Mouse (Mus musculus): ENCODE measurements around the gene Ggt5. TPM values are rescaled to one million over a fixed set of nuclear protein-coding genes. Genes with fewer than 3 reads are reported as not detected.
"Not testable (repeated sequence)": the region's sequence is repeated elsewhere in the genome, so short reads cannot be mapped to it uniquely, and the experiment has no call there.

Ggt5 gene
- polyA plus RNA-seq, 1 experiment from 2014 or later: 1.2 TPM

- WGBS: 28% methylated on average over 6 of the region's 6 CpGs
- DNase-seq (ENCODE audit: low spot score) (no peak), ATAC-seq (replicated peaks; ENCODE audit: low FRiP score) (no peak)
- Histone ChIP-seq H3K9me3 (ENCODE audit: control insufficient read depth, low read length) (no peaks in the 10 kb centered on the region), H3K27me3 (replicated peaks; ENCODE audit: control insufficient read depth, insufficient read depth, low read length) (peaks cover 18% of the 10 kb centered on the region), H3K27ac (ENCODE audit: low read depth, low read length) (no peak overlapping the region), H3K4me2 (peak overlapping the region; percentile 24), H3K36me3 (ENCODE audit: control insufficient read depth, insufficient read depth, low read length) (no peaks in the 10 kb centered on the region), H3K4me1 (replicated peaks; ENCODE audit: control insufficient read depth, insufficient read depth, low read length) (peaks cover 19% of the 10 kb centered on the region), H3K4me3 (ENCODE audit: low read depth, low read length) (no peak overlapping the region), H3K9ac (ENCODE audit: low read depth, low read length) (no peak overlapping the region)
Measured at GRCm38 (mm10) chr10:75565436-75565835, 23.7 kb upstream of the Ggt5 start.

- WGBS: 50% methylated on average over 7 of the region's 7 CpGs
- Histone ChIP-seq H3K4me1 (replicated peaks; ENCODE audit: control insufficient read depth, insufficient read depth, low read length) (peaks cover 19% of the 10 kb centered on the region), H3K4me2 (peak overlapping the region; percentile 2; the same call in 1 of the 2 replicates), H3K36me3 (ENCODE audit: control insufficient read depth, insufficient read depth, low read length) (no peaks in the 10 kb centered on the region), H3K4me3 (ENCODE audit: low read depth, low read length) (no peak overlapping the region), H3K27ac (ENCODE audit: low read depth, low read length) (no peak overlapping the region; the same call in 1 of the 2 replicates), H3K9ac (ENCODE audit: low read depth, low read length) (no peak overlapping the region), H3K9me3 (ENCODE audit: control insufficient read depth, low read length) (no peaks in the 10 kb centered on the region), H3K27me3 (replicated peaks; ENCODE audit: control insufficient read depth, insufficient read depth, low read length) (peaks cover 13% of the 10 kb centered on the region)
- no peak for DNase-seq (ENCODE audit: low spot score)
- ATAC-seq (replicated peaks; ENCODE audit: low FRiP score): peak; percentile 15; the same call in 1 of the 2 replicates
Measured at GRCm38 (mm10) chr10:75565906-75566305, 23.2 kb upstream of the Ggt5 start.

GRCm38 (mm10) chr10:75566321-75566720 lies 22.8 kb upstream of the Ggt5 start:
- Histone ChIP-seq H3K36me3 (ENCODE audit: control insufficient read depth, insufficient read depth, low read length) (no peaks in the 10 kb centered on the region), H3K27ac (ENCODE audit: low read depth, low read length) (no peak overlapping the region; the same call in 1 of the 2 replicates), H3K4me2 (no peak overlapping the region), H3K4me1 (replicated peaks; ENCODE audit: control insufficient read depth, insufficient read depth, low read length) (peaks cover 19% of the 10 kb centered on the region), H3K27me3 (replicated peaks; ENCODE audit: control insufficient read depth, insufficient read depth, low read length) (peaks cover 9% of the 10 kb centered on the region), H3K9ac (ENCODE audit: low read depth, low read length) (no peak overlapping the region), H3K9me3 (ENCODE audit: control insufficient read depth, low read length) (no peaks in the 10 kb centered on the region), H3K4me3 (ENCODE audit: low read depth, low read length) (no peak overlapping the region)
- 70% methylated on average over 5 of the region's 5 CpGs for WGBS
- ATAC-seq (replicated peaks; ENCODE audit: low FRiP score) (no peak), DNase-seq (ENCODE audit: low spot score) (no peak)

GRCm38 (mm10) chr10:75566765-75567164 lies 22.4 kb upstream of the Ggt5 start:
- not testable (repeated sequence) for DNase-seq (ENCODE audit: low spot score); ATAC-seq (replicated peaks; ENCODE audit: low FRiP score); H3K9ac ChIP-seq (ENCODE audit: low read depth, low read length); H3K9me3 ChIP-seq (ENCODE audit: control insufficient read depth, low read length); H3K27ac ChIP-seq (ENCODE audit: low read depth, low read length); H3K36me3 ChIP-seq (ENCODE audit: control insufficient read depth, insufficient read depth, low read length); H3K4me2 ChIP-seq; H3K27me3 ChIP-seq (replicated peaks; ENCODE audit: control insufficient read depth, insufficient read depth, low read length); H3K4me3 ChIP-seq (ENCODE audit: low read depth, low read length)
- 73% methylated on average over 2 of the region's 2 CpGs for WGBS
- peaks cover 19% of the 10 kb centered on the region for H3K4me1 ChIP-seq (replicated peaks; ENCODE audit: control insufficient read depth, insufficient read depth, low read length)

GRCm38 (mm10) chr10:75568029-75568428 lies 21.1 kb upstream of the Ggt5 start:
- Histone ChIP-seq H3K4me3 (ENCODE audit: low read depth, low read length) (no peak overlapping the region), H3K36me3 (ENCODE audit: control insufficient read depth, insufficient read depth, low read length) (no peaks in the 10 kb centered on the region), H3K9ac (ENCODE audit: low read depth, low read length) (no peak overlapping the region; the same call in 1 of the 2 replicates), H3K4me2 (peak overlapping the region; percentile 43; the same call in 1 of the 2 replicates), H3K9me3 (ENCODE audit: control insufficient read depth, low read length) (no peaks in the 10 kb centered on the region), H3K4me1 (replicated peaks; ENCODE audit: control insufficient read depth, insufficient read depth, low read length) (peaks cover 19% of the 10 kb centered on the region), H3K27ac (ENCODE audit: low read depth, low read length) (no peak overlapping the region), H3K27me3 (replicated peaks; ENCODE audit: control insufficient read depth, insufficient read depth, low read length) (no peaks in the 10 kb centered on the region)
- no peak for ATAC-seq (replicated peaks; ENCODE audit: low FRiP score)
- no peak for DNase-seq (ENCODE audit: low spot score)
- WGBS: 18% methylated on average over 5 of the region's 5 CpGs

- H3K4me3 ChIP-seq (ENCODE audit: low read depth, low read length): peak overlapping the region; percentile 11; the same call in 1 of the 2 replicates
- no peak for ATAC-seq (replicated peaks; ENCODE audit: low FRiP score)
- WGBS: 12% methylated on average over 11 of the region's 11 CpGs
Measured at GRCm38 (mm10) chr10:75568441-75568840, 20.7 kb upstream of the Ggt5 start.

GRCm38 (mm10) chr10:75568851-75569250 lies 20.3 kb upstream of the Ggt5 start:
- ATAC-seq (replicated peaks; ENCODE audit: low FRiP score) (no peak), DNase-seq (ENCODE audit: low spot score) (no peak)
- H3K9ac ChIP-seq (ENCODE audit: low read depth, low read length): peak overlapping the region; percentile 35; the same call in 1 of the 2 replicates
- WGBS: 27% methylated on average over 4 of the region's 4 CpGs
- H3K4me3 ChIP-seq (ENCODE audit: low read depth, low read length): peak overlapping the region; percentile 11; the same call in 1 of the 2 replicates
- no peaks in the 10 kb centered on the region for H3K9me3 ChIP-seq (ENCODE audit: control insufficient read depth, low read length)
- peaks cover 17% of the 10 kb centered on the region for H3K4me1 ChIP-seq (replicated peaks; ENCODE audit: control insufficient read depth, insufficient read depth, low read length)
- H3K27ac ChIP-seq (ENCODE audit: low read depth, low read length): no peak overlapping the region
- peak overlapping the region; percentile 43 for H3K4me2 ChIP-seq
- no peaks in the 10 kb centered on the region for H3K27me3 ChIP-seq (replicated peaks; ENCODE audit: control insufficient read depth, insufficient read depth, low read length)
- no peaks in the 10 kb centered on the region for H3K36me3 ChIP-seq (ENCODE audit: control insufficient read depth, insufficient read depth, low read length)

More at GRCm38 (mm10) chr10:75568441-75568840, 20.7 kb upstream of the Ggt5 start:
- no peak for DNase-seq (ENCODE audit: low spot score)
- Histone ChIP-seq H3K4me2 (peak overlapping the region; percentile 43), H3K9ac (ENCODE audit: low read depth, low read length) (peak overlapping the region; percentile 35; the same call in 1 of the 2 replicates), H3K27me3 (replicated peaks; ENCODE audit: control insufficient read depth, insufficient read depth, low read length) (no peaks in the 10 kb centered on the region), H3K36me3 (ENCODE audit: control insufficient read depth, insufficient read depth, low read length) (no peaks in the 10 kb centered on the region), H3K27ac (ENCODE audit: low read depth, low read length) (no peak overlapping the region), H3K9me3 (ENCODE audit: control insufficient read depth, low read length) (no peaks in the 10 kb centered on the region), H3K4me1 (replicated peaks; ENCODE audit: control insufficient read depth, insufficient read depth, low read length) (peaks cover 19% of the 10 kb centered on the region)

- Histone ChIP-seq H3K9me3 (ENCODE audit: control insufficient read depth, low read length) (no peaks in the 10 kb centered on the region), H3K27ac (ENCODE audit: low read depth, low read length) (no peak overlapping the region)
Measured at GRCm38 (mm10) chr10:75570981-75571657, 18.0 kb upstream of the Ggt5 start.

GRCm38 (mm10) chr10:75571937-75572336 lies 17.2 kb upstream of the Ggt5 start:
- no peaks in the 10 kb centered on the region for H3K36me3 ChIP-seq (ENCODE audit: control insufficient read depth, insufficient read depth, low read length)
- H3K4me2 ChIP-seq: no peak overlapping the region
- H3K9me3 ChIP-seq (ENCODE audit: control insufficient read depth, low read length): no peaks in the 10 kb centered on the region
- ATAC-seq (replicated peaks; ENCODE audit: low FRiP score) (no peak), DNase-seq (ENCODE audit: low spot score) (no peak)
- H3K4me1 ChIP-seq (replicated peaks; ENCODE audit: control insufficient read depth, insufficient read depth, low read length): peaks cover 9% of the 10 kb centered on the region
- no peak overlapping the region for H3K9ac ChIP-seq (ENCODE audit: low read depth, low read length)
- 50% methylated on average over 9 of the region's 9 CpGs for WGBS
- H3K27ac ChIP-seq (ENCODE audit: low read depth, low read length): no peak overlapping the region
- no peaks in the 10 kb centered on the region for H3K27me3 ChIP-seq (replicated peaks; ENCODE audit: control insufficient read depth, insufficient read depth, low read length)
- no peak overlapping the region for H3K4me3 ChIP-seq (ENCODE audit: low read depth, low read length)

More at GRCm38 (mm10) chr10:75570981-75571657, 18.0 kb upstream of the Ggt5 start:
- Histone ChIP-seq H3K27me3 (replicated peaks; ENCODE audit: control insufficient read depth, insufficient read depth, low read length) (no peaks in the 10 kb centered on the region), H3K9ac (ENCODE audit: low read depth, low read length) (no peak overlapping the region), H3K4me3 (ENCODE audit: low read depth, low read length) (no peak overlapping the region), H3K4me1 (replicated peaks; ENCODE audit: control insufficient read depth, insufficient read depth, low read length) (peaks cover 9% of the 10 kb centered on the region), H3K4me2 (no peak overlapping the region), H3K36me3 (ENCODE audit: control insufficient read depth, insufficient read depth, low read length) (no peaks in the 10 kb centered on the region)
- 47% methylated on average over 10 of the region's 10 CpGs for WGBS
- ATAC-seq (replicated peaks; ENCODE audit: low FRiP score) (no peak), DNase-seq (ENCODE audit: low spot score) (no peak)
